Mouse (Mus musculus) heart, adult 11 months (tissue): Measurements from ENCODE around the gene Abca4.
"Not testable (repeated sequence)": the region's sequence is repeated elsewhere in the genome, so short reads cannot be mapped to it uniquely, and the experiment has no call there.

Experiments
- DNase-seq: peaks from one replicate; pipeline ENCODE4 v3.0.0; 2022

Gene Abca4

DNA sequence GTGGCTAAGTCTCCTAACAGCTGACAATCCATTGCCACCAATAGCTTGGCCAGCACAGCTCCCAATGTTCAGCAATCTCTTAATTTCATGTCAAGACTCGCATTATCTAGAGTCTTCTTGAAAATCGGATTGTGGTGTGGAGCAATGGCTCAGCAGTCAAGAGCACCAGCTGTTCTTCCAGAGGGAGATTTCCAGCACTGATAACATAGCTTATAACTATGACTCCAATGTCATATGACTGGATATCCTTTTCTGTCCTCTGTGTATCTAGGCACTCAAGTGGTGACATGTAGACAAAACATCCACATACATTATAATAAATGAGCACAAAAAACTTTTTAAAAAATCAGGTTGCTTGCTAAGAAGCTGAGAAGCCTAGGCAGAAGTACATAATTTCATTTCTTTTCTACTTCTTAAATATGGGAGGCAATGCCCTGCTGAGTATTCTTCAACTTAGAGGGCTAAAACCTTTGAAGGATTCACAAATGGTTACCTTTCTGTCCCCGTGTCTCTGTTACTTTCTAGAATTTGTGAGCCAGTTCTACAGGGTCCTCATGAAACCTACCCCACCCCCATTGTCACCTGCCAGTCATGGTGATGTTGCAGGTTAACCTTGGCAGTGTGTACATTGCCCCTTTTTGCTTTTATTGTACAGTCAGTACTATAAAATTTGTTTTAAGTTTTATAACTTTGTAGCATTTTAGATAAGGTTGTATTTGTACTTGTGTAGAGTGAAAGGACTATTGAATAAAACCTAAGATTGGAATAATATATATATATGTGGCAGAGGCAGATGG, 177.2 kb downstream of the Abca4 start:
- no peak for DNase-seq

DNA sequence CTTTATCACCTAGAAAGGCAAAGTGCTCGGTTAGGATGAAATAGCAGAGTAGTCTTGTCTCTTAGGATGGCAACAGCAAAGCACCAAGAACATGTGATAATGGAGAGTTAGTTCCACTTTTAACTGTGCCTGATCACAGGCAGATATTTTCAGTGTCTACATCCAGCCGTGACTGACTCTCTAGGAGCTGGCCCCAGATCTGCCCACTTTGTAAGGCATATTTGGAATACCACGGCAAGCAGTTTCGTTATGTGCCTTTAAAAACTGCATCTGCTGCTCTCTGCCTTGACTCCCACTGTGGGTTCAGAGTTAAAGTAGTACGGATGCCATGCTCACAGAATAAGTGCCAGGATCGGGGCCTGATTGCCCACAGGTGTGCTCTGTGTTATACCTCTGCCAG, 182.7 kb downstream of the Abca4 start:
- not testable (repeated sequence) for DNase-seq
